Mouse (Mus musculus) olfactory bulb, adult 2 months (tissue): ENCODE measurements around the gene Nrtn.

Experiments
- CTCF ChIP-seq: fragments of 200-500 bp; IDR thresholded peaks from 2 replicates; pipeline ENCODE4 v1.5.1; 2012; ENCODE audit warnings: low read depth, mild to moderate bottlenecking, low read length, moderate library complexity; ENCODE audit not compliant: insufficient read depth
- POLR2A ChIP-seq: fragments of 200-500 bp; IDR thresholded peaks from 2 replicates; pipeline ENCODE4 v1.6.1; 2012; ENCODE audit warnings: mild to moderate bottlenecking, low read depth, low read length, moderate library complexity; ENCODE audit not compliant: insufficient read depth

DNA sequence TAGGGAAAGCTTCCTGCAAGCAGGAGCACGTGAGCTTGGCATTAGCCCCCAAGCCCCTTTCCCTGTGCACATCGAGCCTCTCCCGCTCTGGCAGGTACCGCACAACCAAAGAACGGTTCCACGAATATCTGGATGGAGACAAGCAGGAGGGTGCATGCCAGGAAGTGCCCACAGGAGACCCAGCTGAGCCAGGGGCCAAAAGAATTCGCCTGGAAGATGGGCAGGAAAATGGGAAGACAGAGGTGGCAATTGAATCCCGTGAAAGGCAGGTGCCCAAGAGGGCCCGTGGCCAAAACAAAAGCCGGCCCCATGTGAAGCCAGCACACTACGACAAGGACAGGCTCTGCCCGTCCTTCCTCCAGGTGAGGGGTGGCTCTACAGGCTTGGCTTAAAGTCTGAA, 8.1 kb upstream of the Nrtn start:
- TF ChIP-seq CTCF (no peak), POLR2A (no peak)
